Mouse (Mus musculus): ENCODE results near the gene Erg28.

Erg28 gene

DNA sequence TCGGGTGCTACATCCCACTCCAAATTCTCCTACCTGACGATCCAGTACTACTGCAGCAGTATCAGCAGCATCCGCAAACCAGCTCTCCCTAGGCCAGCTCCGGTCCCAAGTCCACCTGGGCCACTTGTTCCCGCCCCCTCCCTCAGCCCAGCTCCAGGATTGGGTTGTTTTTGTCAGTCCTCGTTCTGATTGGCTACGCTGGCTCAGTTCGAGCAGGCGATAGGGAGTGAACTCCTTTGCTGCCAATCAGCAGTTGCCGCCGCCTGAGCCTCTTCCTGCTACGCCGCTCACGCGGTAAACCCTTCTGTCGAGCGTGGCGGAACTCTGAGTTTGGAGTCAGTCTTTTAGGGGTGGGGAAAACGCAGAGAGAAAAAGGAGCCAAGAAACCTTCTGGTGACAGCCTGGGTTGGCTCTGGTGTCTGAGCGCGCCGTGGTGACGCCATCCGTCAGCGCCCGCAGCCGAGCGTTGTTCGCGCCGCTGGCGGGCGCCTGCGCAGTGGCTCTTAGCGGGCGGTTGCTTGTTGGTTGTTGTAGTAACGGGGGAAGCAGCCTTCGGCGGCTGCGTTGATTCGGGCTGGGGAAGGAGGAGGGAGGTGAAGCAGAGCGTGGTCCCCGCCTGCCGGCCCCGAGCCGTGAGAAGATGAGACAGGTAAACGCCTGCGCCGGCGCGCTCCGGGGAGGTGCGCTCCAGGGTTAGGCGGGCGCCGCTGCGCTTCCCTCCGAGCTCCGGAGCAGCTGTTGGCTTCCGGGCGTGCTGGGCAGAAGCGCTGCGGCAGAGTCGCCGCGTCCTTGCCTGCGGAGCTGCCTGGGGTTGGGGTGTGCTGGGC, at the start of gene Erg28, which contains the start of gene Ttll5:
Erg28 (minus strand) TSS at position 113 of the 827 bp plus-strand sequence.
Ttll5 (plus strand) TSS at position 222 of the 827 bp plus-strand sequence.
- DNase-seq (ENCODE audit: low read depth, low spot score), result peak; percentile 95

DNA sequence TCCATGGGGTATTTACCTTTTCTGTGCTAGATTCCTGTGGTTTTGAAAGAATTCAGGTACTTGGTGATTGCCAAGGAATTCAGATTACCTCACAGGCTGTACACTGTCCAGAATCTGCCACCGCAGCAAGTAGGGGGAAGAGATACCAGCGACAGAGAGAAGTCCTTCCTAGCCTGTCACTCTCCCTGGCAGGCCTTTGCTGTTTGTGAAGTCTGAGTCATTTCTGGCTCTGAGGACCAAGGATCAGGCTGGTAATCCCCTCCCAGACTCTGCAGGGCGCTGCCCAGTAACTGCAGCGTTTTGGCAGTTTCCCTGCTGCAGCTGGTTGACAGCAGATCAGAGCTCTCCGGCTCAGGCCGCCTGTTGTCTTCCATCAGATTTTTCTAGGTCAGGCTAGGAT, 45.1 kb upstream of the Erg28 start:
- DNase-seq (ENCODE audit: low read depth, low spot score), result no peak

DNA sequence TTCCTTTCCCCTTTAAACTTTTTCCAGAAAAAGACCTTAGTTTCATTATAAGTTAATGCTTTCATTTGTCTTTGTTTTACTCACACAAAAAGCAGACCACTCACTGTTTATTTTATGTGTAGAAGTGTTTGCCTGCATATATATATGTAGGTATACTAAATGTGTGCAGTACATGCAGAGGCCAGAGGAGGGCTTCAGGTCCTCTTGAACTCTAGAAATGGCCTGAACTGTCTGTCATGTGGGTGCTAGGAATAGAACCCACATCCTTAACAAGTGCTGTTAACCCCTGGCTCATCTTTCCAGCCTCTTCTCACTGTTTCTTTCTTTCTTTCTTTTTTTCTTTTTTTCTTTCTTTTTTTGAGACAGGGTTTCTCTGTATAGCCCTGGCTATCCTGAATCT, 42.8 kb upstream of the Erg28 start:
- no peak for DNase-seq (ENCODE audit: low read depth, low spot score)

DNA sequence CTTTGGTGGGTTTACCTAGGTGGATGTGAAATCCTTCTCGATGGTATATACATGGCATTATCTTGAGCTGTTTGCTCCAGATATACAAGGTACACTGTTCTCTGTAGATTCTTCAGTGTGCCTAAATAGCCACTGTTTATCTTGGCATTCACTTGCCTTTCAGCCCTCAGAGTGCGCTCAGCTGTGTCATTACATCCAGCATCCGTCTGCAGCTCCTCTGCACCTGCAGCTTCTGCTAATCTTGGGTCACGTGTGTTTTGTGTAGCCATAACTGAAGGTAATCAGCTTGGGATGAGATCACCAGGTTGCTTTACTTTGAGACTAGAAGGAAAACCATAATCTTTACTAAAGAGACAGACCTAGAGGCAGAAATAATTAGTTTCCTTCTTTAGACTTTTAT, 42.3 kb upstream of the Erg28 start:
- DNase-seq (ENCODE audit: low read depth, low spot score), result no peak

DNA sequence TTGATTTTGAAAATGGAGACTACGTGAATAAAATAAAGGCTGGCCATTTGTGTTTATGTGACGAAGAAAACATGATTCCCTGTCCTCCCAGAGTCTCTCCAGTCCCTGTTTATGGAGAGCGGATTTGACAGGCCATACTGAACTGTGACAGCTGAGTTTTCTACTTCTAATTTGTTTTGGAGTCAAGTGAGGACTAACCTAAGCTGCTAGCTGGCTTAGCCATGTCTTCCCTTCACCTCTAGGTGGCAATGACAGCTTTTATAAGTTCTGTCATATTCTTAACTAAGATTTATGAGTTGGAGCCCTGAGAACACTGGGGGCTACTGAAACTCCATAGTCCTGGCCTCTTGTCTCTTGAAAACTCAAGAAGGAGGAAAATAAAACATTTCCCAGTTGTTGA, 41.2 kb upstream of the Erg28 start:
- DNase-seq (ENCODE audit: low read depth, low spot score), result no peak

DNA sequence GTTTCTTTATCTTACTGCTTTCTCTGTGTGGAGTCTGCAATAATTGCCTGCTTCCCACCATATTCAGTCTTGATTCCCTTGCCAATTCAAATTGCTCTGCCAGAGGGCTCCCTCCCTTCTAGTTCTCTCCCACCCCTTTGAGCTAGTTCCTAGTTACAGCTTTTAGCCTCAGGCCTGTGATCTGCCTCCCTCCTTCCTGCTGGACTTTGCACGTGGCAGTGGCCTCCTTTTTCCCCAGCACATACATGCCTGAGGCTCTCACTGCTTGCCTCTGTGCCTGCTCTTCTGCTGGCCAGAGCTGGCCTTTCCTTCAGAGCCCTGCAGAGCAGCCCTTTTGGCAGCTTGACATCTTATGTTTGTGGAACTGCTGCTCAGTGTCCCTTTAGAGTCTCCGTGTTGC, 38.2 kb upstream of the Erg28 start:
- DNase-seq (ENCODE audit: low read depth, low spot score), result no peak

DNA sequence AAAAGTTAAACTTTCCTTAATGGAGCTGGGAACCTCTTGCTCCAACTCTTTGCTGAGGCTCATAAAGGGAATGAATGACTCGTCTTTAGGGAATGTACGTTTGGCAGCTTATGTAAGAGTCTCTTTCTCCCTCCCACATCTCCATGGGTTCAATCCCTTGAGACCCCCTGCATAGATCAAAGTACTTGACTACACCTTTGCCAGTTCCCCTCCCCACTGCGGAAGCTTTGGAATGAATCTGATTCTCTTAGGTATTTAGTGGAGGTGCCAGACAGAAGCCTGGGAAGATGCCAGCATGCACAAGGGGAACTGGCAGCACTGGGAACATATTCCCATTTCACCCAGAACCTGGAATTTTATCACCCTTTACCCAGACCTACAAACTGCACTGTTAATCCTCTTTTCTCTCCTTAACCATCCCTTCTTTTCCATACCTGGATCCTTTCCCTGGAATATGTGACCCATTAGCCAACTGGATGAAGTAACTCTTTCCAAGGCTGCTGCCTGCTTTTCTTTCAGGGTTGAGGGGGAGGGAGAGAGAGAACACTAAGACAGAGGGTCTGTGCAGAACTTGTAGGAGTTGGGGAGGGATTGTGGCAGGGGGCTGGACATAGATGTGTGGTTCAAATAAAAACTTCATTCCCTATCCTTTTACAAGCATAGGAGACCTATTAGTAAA, 35.3 kb upstream of the Erg28 start:
- no peak for DNase-seq (ENCODE audit: low read depth, low spot score)

DNA sequence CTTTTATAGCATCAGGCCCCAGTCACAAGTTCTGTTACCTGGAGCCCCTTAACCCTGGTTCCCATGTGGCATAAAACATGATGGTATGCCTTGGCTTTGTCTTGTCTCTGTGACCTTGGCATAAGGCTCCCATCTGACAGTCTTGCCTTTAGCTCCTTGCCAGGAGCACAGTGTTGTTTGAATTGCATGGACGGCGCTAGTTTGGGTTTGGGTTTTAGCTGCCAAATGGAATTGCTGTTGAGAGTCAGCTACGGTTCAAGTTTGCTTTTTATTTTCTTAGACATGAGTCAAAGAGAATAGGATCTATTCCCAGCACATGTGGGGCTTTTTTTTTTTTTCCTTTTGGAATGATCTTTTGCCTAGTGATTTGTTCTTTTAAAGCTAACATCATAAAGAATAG, 34.8 kb upstream of the Erg28 start:
- DNase-seq (ENCODE audit: low read depth, low spot score), result no peak

DNA sequence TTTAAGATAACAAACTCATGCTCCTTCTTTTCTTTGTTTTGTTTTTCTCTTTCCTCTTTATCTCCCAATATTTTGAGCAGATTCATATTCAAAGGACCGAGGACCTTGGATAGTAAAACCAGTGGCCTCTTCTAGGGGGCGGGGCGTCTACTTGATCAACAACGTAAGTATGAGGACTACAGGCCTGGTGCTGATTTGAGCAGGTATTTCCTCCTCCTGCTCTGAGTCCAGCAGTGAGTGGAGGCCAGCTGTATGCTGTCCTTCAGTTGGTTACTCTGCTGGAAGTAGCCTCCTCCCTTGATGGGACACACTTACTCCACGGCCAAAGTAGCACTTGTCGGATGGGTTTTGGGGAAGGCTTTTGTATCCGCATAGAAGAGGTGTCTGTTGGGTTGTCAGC, 33.0 kb upstream of the Erg28 start:
- DNase-seq (ENCODE audit: low read depth, low spot score), result no peak

DNA sequence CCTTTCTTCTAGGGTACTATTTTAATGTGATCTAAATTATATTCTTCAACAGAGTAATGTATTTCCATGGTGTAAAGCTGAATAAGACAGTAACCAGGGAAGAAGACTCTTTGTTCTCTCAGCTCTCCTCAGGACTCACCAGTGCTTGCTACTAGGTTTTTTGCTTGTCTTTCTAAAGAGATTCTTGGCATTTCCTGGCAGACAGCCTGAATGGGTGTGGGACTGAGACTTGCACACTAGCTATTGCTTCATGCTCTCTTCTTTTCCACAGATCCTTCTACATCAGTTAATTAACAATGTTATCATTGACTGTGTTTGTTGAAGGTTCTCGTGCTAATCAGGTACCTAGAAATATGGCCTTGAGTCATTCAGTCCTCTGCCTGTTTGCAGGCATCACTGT, 29.9 kb upstream of the Erg28 start:
- DNase-seq (ENCODE audit: low read depth, low spot score), result no peak

DNA sequence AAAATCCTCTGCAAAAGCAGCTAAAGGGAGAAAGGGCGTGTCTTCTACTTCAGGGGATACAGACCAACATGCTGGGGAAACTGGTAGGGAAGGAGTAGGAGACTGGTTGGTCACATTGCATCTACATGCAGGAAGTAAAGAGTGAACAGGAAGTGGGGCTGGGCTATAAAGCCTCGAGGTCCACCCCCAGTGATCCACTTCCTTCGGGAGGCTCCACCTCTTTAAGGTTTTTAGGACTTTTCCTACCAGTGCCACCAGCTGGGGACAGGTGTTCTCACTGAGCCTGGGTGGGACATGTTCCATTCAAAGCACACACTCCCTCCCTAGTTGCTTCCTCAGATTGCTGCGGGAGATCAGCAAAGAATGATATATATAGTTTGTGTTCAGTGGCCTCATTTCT, 29.5 kb upstream of the Erg28 start:
- DNase-seq (ENCODE audit: low read depth, low spot score), result no peak

DNA sequence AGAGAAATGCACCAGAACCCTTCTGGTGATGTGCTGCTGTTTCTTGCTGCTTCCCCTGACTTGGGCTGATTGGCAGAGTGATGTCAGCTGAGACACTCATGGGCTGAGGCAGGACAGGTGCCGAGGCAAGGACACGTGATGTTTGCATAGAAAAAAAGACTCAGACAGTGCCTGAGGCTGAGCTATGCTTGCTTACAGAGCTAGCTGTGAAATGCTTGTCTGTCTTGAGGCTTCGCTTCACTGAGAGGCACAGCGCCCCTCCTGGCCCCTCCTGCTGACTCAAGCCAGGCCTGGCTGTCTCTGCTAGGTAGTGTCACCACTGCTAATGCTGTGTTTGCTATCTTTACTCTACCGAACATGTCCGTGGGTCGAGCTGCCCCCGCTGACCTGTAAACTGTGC, 26.3 kb upstream of the Erg28 start:
- DNase-seq (ENCODE audit: low read depth, low spot score), result no peak

DNA sequence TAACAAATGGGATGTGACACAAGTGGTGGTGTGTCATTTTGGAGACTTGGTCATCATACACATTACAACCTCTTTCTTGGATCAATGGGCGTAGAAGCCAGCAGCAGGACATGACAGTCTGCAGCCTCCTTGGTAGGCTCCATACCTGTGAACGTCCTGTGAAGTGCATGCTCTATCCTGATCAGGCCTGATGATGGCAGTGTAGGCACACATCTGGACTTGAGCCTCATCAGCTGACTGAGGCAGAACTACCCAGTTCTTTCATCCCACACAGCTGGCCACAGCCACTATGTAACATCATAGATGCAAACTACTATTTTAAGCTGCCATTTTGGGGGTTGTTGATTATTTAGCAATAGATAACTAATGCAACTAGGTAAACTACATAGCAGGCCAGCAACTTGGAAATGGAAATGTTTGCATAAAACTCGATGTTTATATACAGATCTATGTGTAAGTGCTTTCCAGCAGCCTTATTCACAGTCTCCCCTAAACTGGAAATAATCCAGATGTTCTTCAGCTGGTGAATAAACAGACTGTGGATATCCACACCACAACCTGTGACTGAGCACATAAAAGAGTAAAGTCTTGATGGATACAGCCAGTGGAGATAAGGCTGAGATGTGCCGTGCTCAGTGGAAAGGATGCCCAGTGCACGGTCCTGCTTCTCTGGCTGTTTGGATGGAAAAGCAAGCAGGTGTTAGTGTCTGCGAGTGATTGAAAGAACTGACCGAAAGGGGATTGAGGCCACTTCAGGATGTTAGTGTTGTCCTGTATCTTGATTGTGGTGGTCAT, 24.0 kb upstream of the Erg28 start:
- DNase-seq (ENCODE audit: low read depth, low spot score), result peak; percentile 56

DNA sequence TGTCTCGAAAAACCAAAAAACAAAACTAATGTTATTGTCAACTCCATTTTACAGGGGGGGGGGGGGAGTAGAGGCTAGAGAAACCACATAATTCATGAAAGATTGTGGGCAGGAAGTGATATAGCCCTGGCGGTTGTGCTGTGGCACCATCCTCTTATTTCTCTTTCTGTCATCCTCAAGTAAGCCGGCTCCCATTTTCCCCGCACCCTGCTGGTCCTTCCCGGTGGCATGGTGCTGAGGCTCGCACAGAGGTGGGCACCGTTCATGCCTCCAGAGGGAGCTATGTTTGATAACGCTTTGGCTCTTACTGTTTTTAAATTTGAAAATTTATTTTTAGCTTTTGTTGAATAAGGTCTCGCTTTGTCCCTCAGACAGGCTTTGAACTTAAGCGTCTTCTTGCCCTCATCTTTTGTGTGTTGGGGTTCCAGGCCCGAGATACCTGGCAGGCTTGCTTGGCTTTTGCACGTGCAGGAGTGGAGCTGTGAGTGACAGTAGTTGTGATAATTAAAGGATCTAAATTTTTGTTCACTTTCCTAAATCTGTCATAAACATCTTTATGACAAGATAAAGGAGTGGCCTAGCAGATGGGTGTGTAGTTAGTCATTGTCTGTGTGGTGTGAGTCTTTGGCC, 15.1 kb upstream of the Erg28 start:
- DNase-seq (ENCODE audit: low read depth, low spot score), result no peak

DNA sequence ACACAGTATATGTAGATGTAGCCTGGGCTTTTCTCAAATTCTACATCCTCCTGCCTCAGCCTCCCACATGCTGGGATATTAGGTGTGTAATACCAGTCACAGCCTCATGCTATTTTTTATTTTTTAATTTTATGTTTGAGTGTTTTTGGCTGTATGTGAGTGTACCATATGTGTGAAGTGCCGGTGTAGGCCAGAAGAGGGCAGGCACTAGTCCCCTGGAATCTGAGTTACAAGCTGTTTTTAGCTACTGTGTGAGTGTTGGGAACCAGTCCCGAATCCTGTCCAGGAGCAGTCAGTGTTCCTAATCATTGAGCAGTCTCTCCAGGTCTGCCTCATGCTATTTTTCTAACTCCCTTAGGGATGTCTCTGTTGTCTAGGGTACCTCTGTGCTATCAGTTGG, 13.4 kb upstream of the Erg28 start:
- no peak for DNase-seq (ENCODE audit: low read depth, low spot score)

DNA sequence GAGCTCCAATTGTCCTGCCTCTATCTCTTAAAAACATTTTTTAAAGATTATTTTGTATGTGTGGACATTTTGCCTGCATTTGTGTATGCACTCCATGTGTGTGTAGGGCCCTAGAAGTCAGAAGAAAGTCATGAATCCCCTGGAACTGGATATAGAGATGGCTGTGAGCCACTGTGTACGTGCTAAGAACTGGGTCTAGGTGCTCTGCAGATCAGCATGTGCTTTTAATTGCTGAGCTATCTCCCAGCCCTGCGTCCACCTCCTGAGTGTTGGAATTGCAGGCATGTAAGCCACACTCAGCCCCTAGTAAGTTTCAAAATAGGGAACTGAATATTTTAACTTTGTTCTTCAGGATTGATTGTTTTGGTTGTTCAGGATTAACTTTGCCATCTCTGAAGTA, 10.2 kb upstream of the Erg28 start:
- DNase-seq (ENCODE audit: low read depth, low spot score), result no peak

DNA sequence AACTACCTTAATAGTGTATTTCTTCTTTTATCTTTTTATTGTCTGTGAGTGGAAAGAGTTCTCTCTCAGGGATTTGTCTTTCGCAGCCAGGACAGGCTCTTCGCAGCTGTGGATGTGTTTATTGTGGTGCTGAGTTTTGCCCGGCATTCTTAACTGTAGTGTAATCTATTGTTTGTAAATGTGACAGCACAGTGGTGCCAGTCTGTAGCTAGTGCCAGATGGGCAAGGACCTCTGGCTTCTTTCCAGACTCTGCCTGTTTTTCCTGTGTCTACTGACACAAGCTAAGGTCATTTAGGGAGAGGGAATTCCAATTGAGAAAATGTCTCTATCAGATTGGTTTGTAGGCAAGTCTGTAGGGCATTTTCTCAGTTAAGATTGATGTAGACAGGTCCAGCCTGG, 6.3 kb upstream of the Erg28 start:
- DNase-seq (ENCODE audit: low read depth, low spot score), result no peak

DNA sequence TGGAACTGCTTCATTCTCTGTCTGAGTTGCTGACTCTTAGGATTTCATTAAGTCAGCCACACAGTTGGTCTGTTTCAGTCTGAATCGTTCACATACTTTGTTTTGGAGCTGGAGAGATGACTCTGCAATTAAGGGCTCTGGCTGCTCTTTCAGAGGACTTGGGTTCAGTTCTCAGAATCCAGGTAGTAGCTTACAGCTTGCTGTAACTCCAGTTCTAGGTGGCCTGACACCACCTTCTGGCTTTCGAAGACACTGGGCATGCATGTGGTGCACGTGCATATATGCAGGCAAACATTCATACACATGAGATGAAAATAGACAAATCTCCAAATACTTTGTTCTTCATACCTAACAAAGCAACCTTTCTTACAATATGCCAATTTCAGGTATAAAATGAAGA, 5.5 kb upstream of the Erg28 start:
- no peak for DNase-seq (ENCODE audit: low read depth, low spot score)

DNA sequence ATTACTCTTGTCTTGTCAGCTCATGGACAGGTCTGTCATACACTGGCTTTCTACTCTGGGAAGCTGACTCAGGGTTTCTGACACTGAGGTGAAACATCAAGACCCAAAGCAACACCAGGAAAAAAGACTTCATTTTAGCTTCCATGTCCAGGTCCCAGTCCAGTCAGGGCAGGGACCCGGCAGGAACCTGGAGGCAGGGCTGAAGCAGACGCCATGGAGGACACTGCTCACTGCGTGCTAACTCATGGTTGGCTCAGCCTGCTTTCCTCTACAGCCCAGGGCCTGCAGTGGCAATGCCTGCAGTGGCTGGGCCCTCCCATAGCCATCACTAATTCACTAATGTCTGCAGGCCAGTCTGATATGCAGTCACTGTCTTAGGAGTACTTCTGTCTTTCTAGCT, 4.5 kb upstream of the Erg28 start:
- DNase-seq (ENCODE audit: low read depth, low spot score), result no peak

DNA sequence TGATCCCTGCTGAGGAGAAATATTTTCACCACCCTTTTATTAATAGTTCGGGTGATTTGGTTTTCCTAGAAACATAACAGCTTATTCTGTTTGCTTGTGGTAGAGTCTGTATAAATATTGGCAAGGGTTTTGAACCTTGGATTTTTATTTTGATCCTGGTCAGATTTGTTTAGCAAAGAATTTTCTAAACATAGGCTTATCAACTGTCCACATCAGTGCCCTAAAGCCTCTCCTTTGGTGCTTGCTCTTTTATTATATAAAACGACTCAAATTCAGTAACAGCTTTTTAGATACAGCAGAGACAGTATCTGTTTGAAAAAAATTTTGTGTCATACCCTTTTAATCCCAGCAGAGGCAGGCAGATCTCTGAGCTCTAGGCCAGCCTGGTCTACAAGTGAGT, 1.5 kb upstream of the Erg28 start:
- no peak for DNase-seq (ENCODE audit: low read depth, low spot score)

DNA sequence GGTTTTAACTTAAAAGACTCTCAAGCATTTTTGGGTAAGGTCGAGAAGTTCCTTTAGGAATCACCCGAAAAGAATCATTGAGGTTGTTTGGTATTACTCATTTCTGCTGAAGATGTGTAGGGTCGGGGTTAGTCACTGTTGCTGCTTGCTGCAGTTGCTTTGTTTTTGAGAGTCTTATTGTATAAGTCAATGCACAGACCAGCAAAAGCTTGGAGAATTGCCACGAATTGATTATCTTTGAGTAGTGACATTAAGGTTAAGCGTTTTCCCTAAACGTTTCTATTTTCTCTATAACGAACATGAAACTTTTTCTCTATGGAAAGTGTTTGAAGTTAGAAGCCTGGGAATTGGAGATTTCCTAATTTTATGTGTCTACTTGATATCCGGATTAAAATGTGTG, 1.0 kb upstream of the Erg28 start:
- DNase-seq (ENCODE audit: low read depth, low spot score), result no peak

DNA sequence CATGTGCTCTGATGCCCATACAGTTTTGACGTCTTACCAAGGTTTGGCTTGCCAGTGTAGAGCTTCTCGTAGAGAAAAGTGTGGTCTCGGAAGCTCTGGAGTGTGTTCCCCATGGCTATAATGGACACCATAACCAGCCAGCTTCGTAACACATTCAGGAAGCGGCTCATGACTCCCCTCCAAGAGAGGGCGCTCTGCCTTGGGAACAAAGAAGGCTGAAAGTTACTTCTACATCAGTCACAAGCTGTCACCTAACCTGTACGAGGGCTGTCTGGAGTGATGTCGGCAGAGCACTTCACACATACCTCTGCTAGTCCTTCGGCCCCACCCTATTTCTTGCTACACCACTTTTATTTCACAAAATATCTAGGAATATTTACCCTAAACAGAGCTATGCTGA, 2.3 kb downstream of the Erg28 start:
- peak; percentile 58 for DNase-seq (ENCODE audit: low read depth, low spot score)
